Mouse (Mus musculus): Measurements from ENCODE around the gene Tuba4a. TPM values are rescaled to one million over a fixed set of nuclear protein-coding genes. Genes with fewer than 3 reads are reported as not detected.

Gene Tuba4a
- polyA plus RNA-seq, 1 experiment from 2014 or later = 282 TPM

- peak within 1 kb of the TSS; percentile 65 for H3K27ac ChIP-seq (ENCODE audit: low read depth, low read length)
- 5% methylated on average over 42 of the region's 42 CpGs for WGBS
- peak; percentile 87 for ATAC-seq (replicated peaks; ENCODE audit: low FRiP score)
- peaks cover 22% of the 10 kb centered on the region for H3K36me3 ChIP-seq (ENCODE audit: control insufficient read depth, insufficient read depth, low read length)
- peaks cover 48% of the 10 kb centered on the region for H3K4me1 ChIP-seq (replicated peaks; ENCODE audit: control insufficient read depth, insufficient read depth, low read length)
- H3K4me2 ChIP-seq = peak within 1 kb of the TSS; percentile 100
- peak within 1 kb of the TSS; percentile 88 for H3K9ac ChIP-seq (ENCODE audit: low read depth, low read length)
- H3K4me3 ChIP-seq (ENCODE audit: low read depth, low read length) = peak within 1 kb of the TSS; percentile 91
- no peaks in the 10 kb centered on the region for H3K27me3 ChIP-seq (replicated peaks; ENCODE audit: control insufficient read depth, insufficient read depth, low read length)
- H3K9me3 ChIP-seq (ENCODE audit: control insufficient read depth, low read length) = no peaks in the 10 kb centered on the region
- peak; percentile 96 for DNase-seq (ENCODE audit: low spot score)
Measured at GRCm38 (mm10) chr1:75210136-75211087, 9.3 kb downstream of the Tuba4a start, which contains the start of the genes Glb1l and Stk16. Gene Glb1l (minus strand): TSS chr1:75210813. Gene Stk16 (plus strand): TSS chr1:75210838.

- H3K27ac ChIP-seq (ENCODE audit: low read depth, low read length) = 0 out of 2 replicates have a peak overlapping the region, but pooled peaks have one; percentile 5
- DNase-seq (ENCODE audit: low spot score) = no peak
Measured at GRCm38 (mm10) chr1:75208967-75209678, 10.5 kb downstream of the Tuba4a start.

GRCm38 (mm10) chr1:75201236-75201635 lies 18.4 kb downstream of the Tuba4a start:
- H3K36me3 ChIP-seq (ENCODE audit: control insufficient read depth, insufficient read depth, low read length) = peaks cover 20% of the 10 kb centered on the region
- H3K9ac ChIP-seq (ENCODE audit: low read depth, low read length) = no peak overlapping the region
- no peak overlapping the region for H3K4me3 ChIP-seq (ENCODE audit: low read depth, low read length)
- ATAC-seq (replicated peaks; ENCODE audit: low FRiP score) (no peak), DNase-seq (ENCODE audit: low spot score) (no peak)
- H3K4me2 ChIP-seq = no peak overlapping the region
- no peak overlapping the region for H3K27ac ChIP-seq (ENCODE audit: low read depth, low read length)
- no peaks in the 10 kb centered on the region for H3K27me3 ChIP-seq (replicated peaks; ENCODE audit: control insufficient read depth, insufficient read depth, low read length)
- 87% methylated on average over 1 of the region's 1 CpGs for WGBS
- H3K9me3 ChIP-seq (ENCODE audit: control insufficient read depth, low read length) = no peaks in the 10 kb centered on the region
- no peaks in the 10 kb centered on the region for H3K4me1 ChIP-seq (replicated peaks; ENCODE audit: control insufficient read depth, insufficient read depth, low read length)

More at GRCm38 (mm10) chr1:75208967-75209678, 10.5 kb downstream of the Tuba4a start:
- 20% methylated on average over 34 of the region's 34 CpGs for WGBS
- peaks cover 40% of the 10 kb centered on the region for H3K4me1 ChIP-seq (replicated peaks; ENCODE audit: control insufficient read depth, insufficient read depth, low read length)
- no peak for ATAC-seq (replicated peaks; ENCODE audit: low FRiP score)
- H3K9ac ChIP-seq (ENCODE audit: low read depth, low read length) = peak overlapping the region; percentile 66
- no peaks in the 10 kb centered on the region for H3K27me3 ChIP-seq (replicated peaks; ENCODE audit: control insufficient read depth, insufficient read depth, low read length)
- H3K36me3 ChIP-seq (ENCODE audit: control insufficient read depth, insufficient read depth, low read length) = peaks cover 15% of the 10 kb centered on the region
- H3K4me3 ChIP-seq (ENCODE audit: low read depth, low read length) = peak overlapping the region; percentile 53
- peak overlapping the region; percentile 100 for H3K4me2 ChIP-seq
- H3K9me3 ChIP-seq (ENCODE audit: control insufficient read depth, low read length) = no peaks in the 10 kb centered on the region

GRCm38 (mm10) chr1:75192452-75192851 lies 27.2 kb downstream of the Tuba4a start:
- under 1% methylated on average over 19 of the region's 19 CpGs for WGBS
- ATAC-seq (replicated peaks; ENCODE audit: low FRiP score) = peak; percentile 46; the same call in 1 of the 2 replicates

GRCm38 (mm10) chr1:75191622-75192402 lies 27.9 kb downstream of the Tuba4a start, which contains the start of the genes Ankzf1 and Atg9a:
Gene Ankzf1 (plus strand): TSS chr1:75192151.
Gene Atg9a (minus strand): TSS chr1:75192196.
- H3K4me1 ChIP-seq (replicated peaks; ENCODE audit: control insufficient read depth, insufficient read depth, low read length) = peaks cover 14% of the 10 kb centered on the region; the same call in 1 of the 2 replicates
- H3K27ac ChIP-seq (ENCODE audit: low read depth, low read length) = peak within 1 kb of the TSS; percentile 92
- 1% methylated on average over 56 of the region's 56 CpGs for WGBS
- peak within 1 kb of the TSS; percentile 78 for H3K4me2 ChIP-seq
- no peaks in the 10 kb centered on the region for H3K27me3 ChIP-seq (replicated peaks; ENCODE audit: control insufficient read depth, insufficient read depth, low read length)
- DNase-seq (ENCODE audit: low spot score) (peak; percentile 93), ATAC-seq (replicated peaks; ENCODE audit: low FRiP score) (peak; percentile 99)
- H3K36me3 ChIP-seq (ENCODE audit: control insufficient read depth, insufficient read depth, low read length) = peaks cover 16% of the 10 kb centered on the region
- H3K9ac ChIP-seq (ENCODE audit: low read depth, low read length) = peak within 1 kb of the TSS; percentile 82
- H3K9me3 ChIP-seq (ENCODE audit: control insufficient read depth, low read length) = no peaks in the 10 kb centered on the region
- peak within 1 kb of the TSS; percentile 78 for H3K4me3 ChIP-seq (ENCODE audit: low read depth, low read length)

More at GRCm38 (mm10) chr1:75192452-75192851, 27.2 kb downstream of the Tuba4a start:
- Histone ChIP-seq H3K27ac (ENCODE audit: low read depth, low read length) (peak overlapping the region; percentile 92), H3K9me3 (ENCODE audit: control insufficient read depth, low read length) (no peaks in the 10 kb centered on the region), H3K36me3 (ENCODE audit: control insufficient read depth, insufficient read depth, low read length) (peaks cover 18% of the 10 kb centered on the region), H3K9ac (ENCODE audit: low read depth, low read length) (peak overlapping the region; percentile 82), H3K4me1 (replicated peaks; ENCODE audit: control insufficient read depth, insufficient read depth, low read length) (peaks cover 14% of the 10 kb centered on the region; the same call in 1 of the 2 replicates), H3K4me3 (ENCODE audit: low read depth, low read length) (peak overlapping the region; percentile 78), H3K27me3 (replicated peaks; ENCODE audit: control insufficient read depth, insufficient read depth, low read length) (no peaks in the 10 kb centered on the region), H3K4me2 (peak overlapping the region; percentile 78)
- no peak for DNase-seq (ENCODE audit: low spot score)

GRCm38 (mm10) chr1:75191258-75191621 lies 28.4 kb downstream of the Tuba4a start:
- Histone ChIP-seq H3K9ac (ENCODE audit: low read depth, low read length) (peak overlapping the region; percentile 78), H3K27me3 (replicated peaks; ENCODE audit: control insufficient read depth, insufficient read depth, low read length) (no peaks in the 10 kb centered on the region), H3K4me3 (ENCODE audit: low read depth, low read length) (peak overlapping the region; percentile 78), H3K4me1 (replicated peaks; ENCODE audit: control insufficient read depth, insufficient read depth, low read length) (peaks cover 14% of the 10 kb centered on the region; the same call in 1 of the 2 replicates), H3K9me3 (ENCODE audit: control insufficient read depth, low read length) (no peaks in the 10 kb centered on the region), H3K27ac (ENCODE audit: low read depth, low read length) (0 out of 2 replicates have a peak overlapping the region, but pooled peaks have one; percentile 92), H3K36me3 (ENCODE audit: control insufficient read depth, insufficient read depth, low read length) (peaks cover 18% of the 10 kb centered on the region), H3K4me2 (peak overlapping the region; percentile 78)
- WGBS = 43% methylated on average over 5 of the region's 5 CpGs
- DNase-seq (ENCODE audit: low spot score) (no peak), ATAC-seq (replicated peaks; ENCODE audit: low FRiP score) (no peak)

GRCm38 (mm10) chr1:75190577-75190976 lies 29.1 kb downstream of the Tuba4a start:
- Histone ChIP-seq H3K4me3 (ENCODE audit: low read depth, low read length) (peak overlapping the region; percentile 78), H3K9me3 (ENCODE audit: control insufficient read depth, low read length) (no peaks in the 10 kb centered on the region), H3K4me1 (replicated peaks; ENCODE audit: control insufficient read depth, insufficient read depth, low read length) (peaks cover 14% of the 10 kb centered on the region; the same call in 1 of the 2 replicates), H3K36me3 (ENCODE audit: control insufficient read depth, insufficient read depth, low read length) (peaks cover 18% of the 10 kb centered on the region), H3K27ac (ENCODE audit: low read depth, low read length) (no peak overlapping the region), H3K9ac (ENCODE audit: low read depth, low read length) (peak overlapping the region; percentile 78), H3K4me2 (peak overlapping the region; percentile 78), H3K27me3 (replicated peaks; ENCODE audit: control insufficient read depth, insufficient read depth, low read length) (no peaks in the 10 kb centered on the region)
- ATAC-seq (replicated peaks; ENCODE audit: low FRiP score) (no peak), DNase-seq (ENCODE audit: low spot score) (no peak)
- 33% methylated on average over 2 of the region's 2 CpGs for WGBS

All from liver, embryonic 11.5 days (tissue).